Mouse (Mus musculus): ENCODE measurements around the gene Ugt2a1.
A peak's percentile ranks its signal among the peaks of the same experiment; 100 is the strongest.
"Not testable (repeated sequence)": the region's sequence is repeated elsewhere in the genome, so short reads cannot be mapped to it uniquely, and the experiment has no call there.

Ugt2a1 gene

DNA sequence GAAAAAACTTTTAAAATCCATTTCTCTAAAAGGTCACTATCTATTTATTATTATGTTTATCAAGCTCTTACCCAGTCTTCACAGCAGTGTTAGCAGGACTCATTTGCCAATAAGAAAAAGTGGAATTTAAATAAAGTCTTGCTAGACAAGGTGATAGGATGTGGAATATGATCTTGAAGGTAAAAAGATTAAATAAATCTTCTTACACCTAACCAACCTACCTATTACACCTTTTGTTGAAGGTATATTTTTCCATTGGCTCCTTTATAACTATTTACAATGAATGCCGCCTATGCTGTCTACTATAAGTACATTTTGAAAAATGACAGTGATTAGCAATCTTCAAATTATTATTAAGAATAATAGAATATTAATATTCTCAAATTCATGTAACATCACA is at the start of gene Ugt2a1:
Gene Ugt2a1 (minus strand): TSS at position 101 of the 400 bp plus-strand sequence.
- DNase-seq: no peak

DNA sequence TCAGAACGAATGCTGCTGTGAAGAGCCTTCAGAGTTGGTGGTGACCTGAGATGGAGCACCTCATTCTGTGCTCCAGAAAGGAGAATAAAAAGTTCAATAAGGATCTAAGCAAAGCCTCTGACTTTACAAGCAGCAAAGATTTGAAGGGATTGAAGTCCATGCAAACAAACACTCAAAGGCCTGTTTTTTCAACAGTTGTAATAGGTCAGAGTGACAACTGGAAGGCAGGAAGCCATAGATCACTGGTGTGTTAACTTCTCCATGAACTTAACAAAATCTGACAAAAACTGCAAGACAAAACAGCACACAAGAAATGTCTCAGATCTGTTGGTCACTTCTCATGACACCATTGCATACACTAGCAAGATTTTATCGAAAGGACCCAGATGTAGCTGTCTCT is 47.4 kb upstream of the Ugt2a1 start, which contains the start of gene Sult1b1:
Gene Sult1b1 (minus strand): TSS at position 85 of the 400 bp plus-strand sequence.
- DNase-seq: no peak

DNA sequence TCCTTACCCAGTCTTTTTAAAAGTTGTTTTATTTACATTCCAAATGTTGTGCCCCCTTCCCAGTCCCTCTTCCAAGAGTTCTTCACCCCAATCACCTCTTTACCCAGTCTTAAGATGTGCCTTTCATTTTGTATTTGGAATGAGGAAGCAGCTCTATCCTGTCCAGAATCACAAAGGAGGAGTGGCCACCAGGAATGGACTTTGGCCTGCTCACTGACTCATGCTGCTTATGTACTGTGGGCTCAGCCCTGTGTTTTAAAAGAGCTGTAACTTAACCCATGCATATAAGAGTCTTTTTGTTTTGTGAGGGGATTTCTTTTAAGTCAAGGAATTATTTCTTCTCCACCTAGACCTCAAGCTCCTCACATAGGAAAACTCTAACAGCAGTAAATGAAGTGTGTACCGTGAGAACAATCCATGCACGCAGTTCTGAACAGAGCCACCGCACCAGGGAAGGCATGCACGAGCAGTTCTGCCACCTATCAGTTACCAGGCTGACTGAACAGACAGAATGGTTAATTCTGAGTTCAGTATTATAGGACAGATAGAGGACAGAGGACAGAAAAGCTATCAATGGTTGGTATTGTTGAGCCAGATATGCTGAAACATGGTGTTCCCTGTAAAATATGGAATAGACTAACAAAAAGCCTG is 45.4 kb upstream of the Ugt2a1 start:
- DNase-seq: no peak

DNA sequence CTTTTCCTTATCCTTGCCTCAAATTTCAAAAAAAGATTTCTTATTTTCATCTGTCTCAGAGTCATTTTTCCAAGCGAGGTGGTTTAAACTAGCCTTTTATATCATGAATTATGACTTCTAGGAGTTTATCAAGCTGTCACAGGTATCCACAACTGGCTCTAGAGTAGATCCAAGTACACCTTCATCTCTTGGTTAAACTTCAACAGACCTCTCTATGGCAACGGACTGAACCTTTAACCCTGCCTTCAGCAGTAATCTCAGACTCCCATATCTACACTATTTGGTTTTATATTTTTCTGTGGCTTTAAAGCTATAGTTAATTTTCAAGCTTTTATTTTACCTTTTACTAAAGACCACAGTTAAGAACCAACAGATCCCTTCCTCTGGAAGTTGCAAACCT is 41.6 kb upstream of the Ugt2a1 start:
- DNase-seq: no peak

- DNase-seq: not testable (repeated sequence)
Measured at GRCm38 (mm10) chr5:87523561-87523960, 32.9 kb upstream of the Ugt2a1 start.

- DNase-seq: no peak
Measured at GRCm38 (mm10) chr5:87505776-87506458, 15.2 kb upstream of the Ugt2a1 start.

DNA sequence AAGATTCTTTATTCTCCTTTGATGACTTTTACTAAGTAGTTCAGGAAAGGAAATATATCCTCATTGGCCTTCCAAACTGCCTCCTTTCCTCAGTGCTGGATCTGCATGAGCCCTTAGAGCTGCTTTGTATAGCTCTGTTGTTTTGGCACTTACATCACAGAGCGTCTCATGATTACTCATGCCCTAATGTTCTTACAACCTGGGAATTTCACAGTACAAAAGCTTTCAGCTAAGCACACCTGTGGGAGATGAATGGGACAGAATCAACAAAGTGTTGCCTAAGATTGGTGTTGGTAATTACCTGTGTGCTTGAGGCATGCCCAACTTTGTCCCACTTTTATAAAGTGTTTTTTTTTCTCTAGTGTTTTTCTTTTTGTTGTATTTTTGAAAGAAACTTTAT is 12.0 kb upstream of the Ugt2a1 start:
- peak; percentile 6 for DNase-seq

- no peak for DNase-seq
Measured at GRCm38 (mm10) chr5:87499341-87499740, 8.7 kb upstream of the Ugt2a1 start.

DNA sequence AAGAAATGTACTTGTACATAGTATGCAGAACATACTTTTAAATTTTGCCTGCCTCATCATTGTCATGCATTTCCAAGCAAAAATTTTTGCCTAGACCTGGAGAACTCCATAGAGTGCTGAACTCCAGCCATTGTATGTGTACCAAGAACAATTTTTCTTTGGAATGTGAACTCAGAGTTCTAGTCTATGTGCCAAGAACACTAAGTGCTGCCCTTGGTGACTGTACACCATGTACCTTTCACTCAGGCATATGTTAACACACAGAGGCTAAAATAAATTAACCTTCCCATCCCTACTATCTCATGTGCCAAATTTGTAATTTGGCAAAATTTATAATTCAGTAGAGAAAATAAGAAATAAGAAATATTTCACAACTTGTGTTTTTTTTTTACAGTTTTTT is 8.3 kb upstream of the Ugt2a1 start:
- no peak for DNase-seq

- DNase-seq: not testable (repeated sequence)
Measured at GRCm38 (mm10) chr5:87486706-87487105, 4.0 kb downstream of the Ugt2a1 start, which contains the start of gene Gm43638. Gene Gm43638, minus strand, starts transcription at chr5:87486806.

DNA sequence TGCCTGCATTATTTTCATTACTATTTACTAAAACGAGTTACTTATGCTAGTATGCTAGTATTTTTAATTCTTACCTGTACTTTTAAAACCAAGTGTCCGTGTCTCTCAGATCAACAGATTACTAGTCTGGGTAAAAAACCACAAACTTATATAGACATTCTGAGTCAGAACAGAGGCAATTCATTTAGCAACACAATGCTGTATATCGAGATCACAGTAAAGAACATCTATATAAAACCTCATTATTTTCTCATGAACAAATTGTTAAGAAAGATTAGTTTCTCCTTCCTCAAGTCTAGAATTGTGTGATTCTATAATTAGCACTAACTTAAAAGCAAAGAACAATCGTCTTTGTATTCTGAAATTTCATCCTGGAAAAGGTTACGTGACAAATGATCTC is 8.5 kb downstream of the Ugt2a1 start, which contains the start of gene Ugt2a2:
Gene Ugt2a2 (minus strand): TSS at position 101 of the 400 bp plus-strand sequence.
- DNase-seq: no peak

DNA sequence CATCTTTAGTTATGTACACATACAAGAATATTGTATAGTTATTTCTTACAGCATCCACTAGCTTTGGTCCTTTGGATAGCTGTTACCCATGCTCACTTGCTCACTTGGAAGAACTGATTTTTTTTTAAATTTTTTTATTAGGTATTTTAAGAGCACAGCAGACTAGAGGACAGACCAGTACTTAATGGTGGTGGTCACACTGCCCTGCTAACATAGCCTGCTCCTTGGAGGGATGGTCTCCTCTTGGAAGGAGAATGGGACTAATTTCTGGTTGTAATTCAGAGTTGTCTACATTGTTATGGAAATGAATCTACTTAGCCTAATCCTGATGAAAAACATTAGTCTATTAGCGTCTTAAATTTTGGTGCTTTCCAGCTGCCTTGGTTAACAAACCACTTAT is 31.9 kb downstream of the Ugt2a1 start:
- no peak for DNase-seq

- DNase-seq: no peak
Measured at GRCm38 (mm10) chr5:87457701-87458100, 33.0 kb downstream of the Ugt2a1 start.

- no peak for DNase-seq
Measured at GRCm38 (mm10) chr5:87456216-87456850, 34.3 kb downstream of the Ugt2a1 start.

DNA sequence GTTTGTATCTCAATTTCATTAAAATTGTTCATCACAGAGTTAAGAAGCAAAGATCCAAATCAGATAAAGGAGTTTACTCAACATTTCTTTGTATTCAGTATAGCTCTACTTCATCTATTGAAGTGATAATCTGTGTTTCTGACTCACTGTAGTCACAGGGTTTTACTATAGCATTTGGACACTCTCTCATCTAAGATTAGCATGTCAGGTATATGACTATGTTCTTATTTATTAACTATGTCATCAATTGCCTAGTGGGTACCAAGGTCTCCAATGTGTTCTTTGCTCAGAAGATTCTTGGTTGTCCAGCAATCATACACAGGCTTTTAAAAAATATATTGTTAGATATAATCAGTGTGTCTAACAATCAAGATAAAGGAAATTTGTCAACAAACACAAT is 35.2 kb downstream of the Ugt2a1 start:
- no peak for DNase-seq

GRCm38 (mm10) chr5:87452514-87452913 is 38.2 kb downstream of the Ugt2a1 start:
- DNase-seq: not testable (repeated sequence)

DNA sequence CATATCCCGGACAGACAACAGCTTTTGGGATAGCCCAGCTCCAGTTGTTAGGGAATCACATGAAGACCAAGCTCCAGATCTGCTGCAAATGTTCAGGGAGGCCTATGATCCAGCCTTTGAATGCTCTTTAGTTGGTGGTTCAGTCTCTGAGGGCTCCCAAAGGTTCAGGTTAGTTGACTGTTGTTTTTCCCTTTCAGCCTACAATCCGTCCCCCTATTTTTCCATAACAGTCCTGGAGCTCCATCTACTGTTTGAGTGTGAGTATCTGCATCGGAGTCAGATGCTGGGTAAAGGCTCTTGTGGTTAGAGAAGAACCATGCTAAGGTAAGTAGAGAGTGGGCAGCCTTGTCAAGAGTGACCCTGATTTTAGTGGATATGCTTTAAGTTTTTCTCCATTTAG is 54.4 kb downstream of the Ugt2a1 start:
- DNase-seq: peak; percentile 2

- no peak for DNase-seq
Measured at GRCm38 (mm10) chr5:87425676-87426075, 65.0 kb downstream of the Ugt2a1 start.

DNA sequence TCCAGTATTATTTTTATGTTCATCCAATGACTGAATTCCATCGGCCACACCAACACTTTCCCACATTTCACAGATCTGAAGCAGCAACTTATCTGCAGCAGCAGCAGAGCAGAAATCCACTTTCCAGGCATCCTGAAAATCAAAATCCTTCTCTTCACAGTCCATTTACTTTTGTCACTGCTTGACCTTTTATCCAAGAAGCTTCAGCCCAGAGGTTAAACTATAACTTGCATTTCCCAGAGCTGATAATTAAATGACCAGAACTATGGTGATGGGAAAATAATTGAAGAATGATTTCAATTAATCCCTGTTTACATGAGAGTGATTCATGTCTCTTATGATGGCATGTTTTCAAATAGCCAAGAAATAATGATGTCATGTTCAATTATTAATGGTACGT is 66.6 kb downstream of the Ugt2a1 start, which contains the start of gene Ugt2b38:
Gene Ugt2b38 (minus strand): TSS at position 163 of the 400 bp plus-strand sequence.
- not testable (repeated sequence) for DNase-seq

All from lung, postnatal 36 days (tissue).